Mouse (Mus musculus): Measurements from ENCODE around the gene Ppp2r3a.

Gene Ppp2r3a

GRCm38 (mm10) chr9:101073041-101073986 lies 178.3 kb downstream of the Ppp2r3a start:
- DNase-seq = peak; percentile 99

DNA sequence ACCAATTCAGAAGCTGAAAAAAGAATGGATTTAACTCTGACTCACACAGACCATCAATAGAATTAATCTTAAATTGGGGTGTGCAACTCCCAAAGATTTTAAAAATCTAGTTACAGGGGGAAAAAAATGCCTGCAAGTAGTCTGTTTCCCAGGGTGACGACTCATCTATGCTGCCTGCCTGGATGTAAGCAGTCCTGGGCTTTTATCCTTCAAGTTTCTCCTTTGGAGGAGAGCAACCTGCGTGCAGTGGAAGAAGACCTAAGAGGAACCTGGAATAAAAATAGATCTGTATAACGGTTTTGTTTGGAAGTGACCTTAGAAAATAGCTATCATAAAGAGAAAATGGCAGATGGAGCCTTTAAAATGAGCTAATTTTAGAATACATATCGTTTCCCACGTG lies 179.1 kb downstream of the Ppp2r3a start:
- DNase-seq = no peak

GRCm38 (mm10) chr9:101069781-101070180 lies 181.8 kb downstream of the Ppp2r3a start:
- no peak for DNase-seq

- DNase-seq = no peak
Measured at GRCm38 (mm10) chr9:101065076-101065602, 186.5 kb downstream of the Ppp2r3a start.

- DNase-seq = no peak
Measured at GRCm38 (mm10) chr9:101062253-101062780, 189.3 kb downstream of the Ppp2r3a start.

DNA sequence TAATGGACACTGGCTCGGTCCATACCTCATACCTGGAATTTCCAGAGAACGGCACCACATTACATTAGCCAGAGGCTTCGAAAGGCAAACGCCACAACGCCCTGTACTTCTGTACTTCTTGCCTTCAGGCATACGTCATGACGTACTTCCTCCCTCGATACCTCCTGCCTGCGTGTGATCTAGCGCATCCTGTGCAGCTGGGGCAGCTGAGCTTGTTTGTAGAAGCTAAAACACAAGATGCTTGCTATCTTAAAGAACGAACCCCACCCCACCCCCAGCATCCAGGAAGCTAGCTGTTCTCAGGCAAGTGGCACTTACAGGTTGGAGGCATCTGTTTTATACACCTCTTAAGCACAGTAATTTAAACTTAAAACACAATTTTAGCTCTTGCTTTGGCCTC lies 190.6 kb downstream of the Ppp2r3a start:
- no peak for DNase-seq

GRCm38 (mm10) chr9:101057156-101057555 lies 194.4 kb downstream of the Ppp2r3a start:
- DNase-seq = no peak
